Mouse (Mus musculus) midbrain, postnatal 0 days (tissue): ENCODE results near the gene Srsf3. TPM values are rescaled to one million over a fixed set of nuclear protein-coding genes. Genes with fewer than 3 reads are reported as not detected.

Experiments
- ATAC-seq: fragments of 200-750 bp; cut with Nextera tagmentation; 2 replicates; pipeline ENCODE4 v1.8.0; 2017; ENCODE audit warnings: moderate number of reproducible peaks, mild to moderate bottlenecking, moderate TSS enrichment, moderate library complexity; ENCODE audit not compliant: low FRiP score
- DNase-seq: peaks from one replicate; pipeline ENCODE4 v3.0.0-alpha.2; 2015; ENCODE audit warnings: low spot score
- H3K27ac ChIP-seq: fragments of 300-500 bp; sonication (generic); 2 replicates; pipeline ENCODE4 v1.5.1; 2014; ENCODE audit warnings: low read depth, mild to moderate bottlenecking, low read length, mixed read lengths
- H3K27me3 ChIP-seq: fragments of 300-500 bp; sonication (generic); 2 replicates; pipeline ENCODE4 v1.6.1; 2014; ENCODE audit warnings: low read length, control low read depth, mixed read lengths; ENCODE audit not compliant: insufficient read depth
- H3K36me3 ChIP-seq: fragments of 300-500 bp; sonication (generic); 2 replicates; pipeline ENCODE4 v1.6.1; 2014; ENCODE audit warnings: low read length, control low read depth, mixed read lengths; ENCODE audit not compliant: insufficient read depth
- H3K4me1 ChIP-seq: fragments of 300-500 bp; sonication (generic); 2 replicates; pipeline ENCODE4 v1.6.1; 2014; ENCODE audit warnings: mild to moderate bottlenecking, control low read depth, antibody characterized with exemption, low read length, mixed read lengths; ENCODE audit not compliant: insufficient read depth
- H3K4me2 ChIP-seq: fragments of 300-500 bp; sonication (generic); 2 replicates; pipeline ENCODE4 v1.6.1; 2014; ENCODE audit warnings: low read depth, mild to moderate bottlenecking, low read length, mixed read lengths; ENCODE audit not compliant: poor library complexity, severe bottlenecking
- H3K4me3 ChIP-seq: fragments of 300-500 bp; sonication (generic); 2 replicates; pipeline ENCODE4 v1.5.1; 2014; ENCODE audit warnings: low read depth, mild to moderate bottlenecking, low read length, moderate library complexity
- H3K9ac ChIP-seq: fragments of 300-500 bp; sonication (generic); replicated peaks from 2 replicates; pipeline ENCODE4 v1.6.1; 2014; ENCODE audit warnings: mild to moderate bottlenecking, low read length, moderate library complexity, mixed read lengths; ENCODE audit not compliant: poor library complexity, severe bottlenecking
- H3K9me3 ChIP-seq: fragments of 300-500 bp; sonication (generic); 2 replicates; pipeline ENCODE4 v1.6.1; 2016; ENCODE audit warnings: low read length, control low read depth
- CTCF ChIP-seq: IDR thresholded peaks from 2 replicates; pipeline ENCODE4 v1.5.1; 2016; ENCODE audit warnings: antibody characterized with exemption, mild to moderate bottlenecking
- WGBS: fragments of 180-500 bp; shearing (Covaris S2); extraction: QIAGEN DNeasy Blood & Tissue Kit; methylation state at CpG from one replicate; pipeline ENCODE4 v1.1.7; 2014; 5-methylcytosine and 5-hydroxymethylcytosine counted together
- polyA plus RNA-seq: library from polyadenylated mRNA; unstranded; fragments of >200 nt; fragmentation: Nextera tagmentation; extraction: Ambion mirVana; gene quantifications from 2 replicates; pipeline ENCODE4 v1.2.1, GENCODE M21; 2015
- total RNA-seq: library from RNA; depleted of rRNA; stranded (reverse); fragments of >200 nt; gene quantifications from 2 replicates; pipeline ENCODE4 v1.2.3, GENCODE M21; 2014

The Srsf3 gene
- total and polyA plus RNA-seq, 2 experiments from 2014 or later, result 119 to 296 TPM

DNA sequence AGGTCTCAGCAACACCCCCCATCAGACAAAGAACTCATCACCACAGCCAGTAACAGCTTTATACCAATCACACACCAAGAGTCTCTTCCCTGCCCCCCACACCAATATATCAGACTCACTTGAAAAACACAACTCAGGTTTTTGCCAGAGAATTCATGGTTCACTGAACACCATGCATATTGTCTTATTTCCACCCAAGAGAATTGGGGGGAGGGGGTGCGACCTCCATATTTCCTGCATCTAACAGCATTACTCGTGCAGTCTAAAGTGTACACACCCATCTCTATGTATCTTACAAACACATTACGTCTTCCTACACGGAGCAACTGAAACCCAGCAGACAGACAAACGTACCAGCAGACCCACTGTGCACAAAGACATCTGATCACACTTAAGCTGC, 39.4 kb downstream of the Srsf3 start:
- Histone ChIP-seq H3K36me3 (no peaks in the 10 kb centered on the region), H3K4me1 (no peaks in the 10 kb centered on the region), H3K9me3 (no peaks in the 10 kb centered on the region), H3K9ac (no peak overlapping the region), H3K27me3 (no peaks in the 10 kb centered on the region), H3K27ac (no peak overlapping the region), H3K4me2 (no peak overlapping the region), H3K4me3 (no peak overlapping the region)
- no peak for DNase-seq
- 82% methylated on average over 5 of the region's 5 CpGs for WGBS
- no peak for ATAC-seq
- no peak for TF ChIP-seq CTCF

- Histone ChIP-seq H3K4me1 (no peaks in the 10 kb centered on the region), H3K4me2 (no peak overlapping the region), H3K36me3 (no peaks in the 10 kb centered on the region), H3K27me3 (no peaks in the 10 kb centered on the region), H3K9ac (no peak overlapping the region), H3K4me3 (no peak overlapping the region), H3K9me3 (no peaks in the 10 kb centered on the region), H3K27ac (no peak overlapping the region)
- TF ChIP-seq CTCF, result no peak
- ATAC-seq (no peak), DNase-seq (no peak)
- 27% methylated on average over 11 of the region's 11 CpGs for WGBS
Measured at GRCm38 (mm10) chr17:29072701-29073307, 40.4 kb downstream of the Srsf3 start.

- ATAC-seq, result no peak
- no peak overlapping the region for H3K4me2 ChIP-seq
- WGBS, result 57% methylated on average over 5 of the region's 5 CpGs
Measured at GRCm38 (mm10) chr17:29073313-29073712, 40.9 kb downstream of the Srsf3 start.

GRCm38 (mm10) chr17:29074085-29074484, 41.7 kb downstream of the Srsf3 start:
- WGBS, result 87% methylated on average over 13 of the region's 13 CpGs
- ATAC-seq (no peak), DNase-seq (no peak)
- H3K4me3 ChIP-seq, result no peak overlapping the region
- no peak overlapping the region for H3K9ac ChIP-seq
- H3K4me1 ChIP-seq, result no peaks in the 10 kb centered on the region
- no peaks in the 10 kb centered on the region for H3K9me3 ChIP-seq
- H3K4me2 ChIP-seq, result no peak overlapping the region
- H3K36me3 ChIP-seq, result no peaks in the 10 kb centered on the region
- no peak overlapping the region for H3K27ac ChIP-seq
- TF ChIP-seq CTCF, result no peak
- H3K27me3 ChIP-seq, result peaks cover 3% of the 10 kb centered on the region; the same call in 1 of the 2 replicates

More at GRCm38 (mm10) chr17:29073313-29073712, 40.9 kb downstream of the Srsf3 start:
- Histone ChIP-seq H3K4me1 (no peaks in the 10 kb centered on the region), H3K27ac (no peak overlapping the region), H3K9me3 (no peaks in the 10 kb centered on the region), H3K9ac (no peak overlapping the region), H3K36me3 (no peaks in the 10 kb centered on the region), H3K4me3 (no peak overlapping the region), H3K27me3 (no peaks in the 10 kb centered on the region)
- no peak for TF ChIP-seq CTCF
- peak; percentile 28 for DNase-seq

- ATAC-seq (no peak), DNase-seq (no peak)
- H3K4me2 ChIP-seq, result no peak overlapping the region
- H3K27ac ChIP-seq, result no peak overlapping the region
- H3K9ac ChIP-seq, result no peak overlapping the region
- TF ChIP-seq CTCF, result no peak
- H3K4me3 ChIP-seq, result no peak overlapping the region
- H3K36me3 ChIP-seq, result no peaks in the 10 kb centered on the region
- peaks cover 4% of the 10 kb centered on the region; the same call in 1 of the 2 replicates for H3K4me1 ChIP-seq
- H3K27me3 ChIP-seq, result peaks cover 4% of the 10 kb centered on the region; the same call in 1 of the 2 replicates
- WGBS, result 82% methylated on average over 8 of the region's 8 CpGs
- H3K9me3 ChIP-seq, result no peaks in the 10 kb centered on the region
Measured at GRCm38 (mm10) chr17:29076235-29076634, 43.8 kb downstream of the Srsf3 start.

DNA sequence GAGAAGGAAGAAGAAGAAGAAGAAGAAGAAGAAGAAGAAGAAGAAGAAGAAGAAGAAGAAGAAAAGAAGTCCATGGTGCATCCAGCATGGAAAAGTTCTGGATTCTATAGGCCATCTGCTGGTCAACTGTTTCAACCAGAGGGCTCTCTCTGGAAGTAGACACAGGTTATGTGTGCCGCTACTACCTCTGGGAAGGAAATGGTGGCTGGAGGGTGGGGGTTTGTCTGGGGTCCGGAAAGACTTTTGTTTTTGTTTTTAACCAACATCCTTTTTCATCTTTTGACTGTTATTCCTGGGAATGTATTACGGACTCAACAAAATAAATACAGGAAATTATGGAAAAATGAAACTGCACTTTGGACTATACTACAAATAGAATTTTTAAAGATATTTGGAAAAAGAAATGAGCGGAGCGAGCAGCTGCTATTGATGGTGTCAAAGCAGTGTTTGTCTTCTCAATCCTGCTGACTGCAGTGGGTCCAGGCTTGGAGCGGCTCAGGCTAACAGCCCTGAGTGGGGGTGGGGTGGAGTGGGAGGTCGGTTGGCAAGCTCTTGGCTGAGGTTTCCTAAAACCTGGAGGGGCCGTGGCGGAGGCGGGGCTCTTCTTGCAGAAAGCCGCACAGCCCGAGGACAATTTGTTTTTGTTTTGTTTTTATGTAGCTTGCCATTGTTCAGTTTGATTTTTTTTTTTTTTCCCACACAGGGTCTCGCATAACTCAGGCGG, 45.5 kb downstream of the Srsf3 start:
- Histone ChIP-seq H3K27ac (peak overlapping the region; percentile 51; the same call in 1 of the 2 replicates), H3K4me2 (peak overlapping the region; percentile 40), H3K4me1 (peaks cover 5% of the 10 kb centered on the region; the same call in 1 of the 2 replicates), H3K4me3 (no peak overlapping the region), H3K27me3 (peaks cover 6% of the 10 kb centered on the region; the same call in 1 of the 2 replicates), H3K9ac (0 out of 2 replicates have a peak overlapping the region, but pooled peaks have one; percentile 19), H3K36me3 (no peaks in the 10 kb centered on the region), H3K9me3 (no peaks in the 10 kb centered on the region)
- 18% methylated on average over 14 of the region's 14 CpGs for WGBS
- peak; percentile 64 for DNase-seq
- no peak for ATAC-seq
- TF ChIP-seq CTCF, result no peak
